Mouse (Mus musculus): Measurements from ENCODE around the gene Abca14.
"Not testable (repeated sequence)": the region's sequence is repeated elsewhere in the genome, so short reads cannot be mapped to it uniquely, and the experiment has no call there.

Abca14 gene

DNA sequence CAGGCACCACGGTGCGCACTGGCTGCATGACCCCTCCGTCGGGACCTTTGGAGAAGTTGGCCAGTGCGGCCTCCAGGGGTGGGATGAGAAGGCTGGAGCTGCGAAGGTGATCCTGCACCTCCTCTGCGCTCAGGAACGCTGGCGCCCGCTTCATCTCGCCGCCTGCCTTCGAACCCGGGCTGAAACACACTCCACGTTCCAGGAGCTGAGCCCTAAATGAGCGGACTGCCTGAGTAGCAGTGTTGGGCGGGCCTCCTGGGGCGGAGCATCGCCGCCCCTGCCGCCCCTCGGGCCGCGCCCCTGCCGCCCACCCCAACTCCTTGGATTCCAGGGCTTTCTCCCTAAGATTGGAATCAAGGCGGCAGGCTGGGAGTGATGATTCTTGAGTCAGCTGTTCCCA, 2.0 kb upstream of the Abca14 start, which contains the start of gene Crym:
Gene Crym, minus strand, starts transcription at position 341 of the 400 bp plus-strand sequence.
- DNase-seq = peak; percentile 41

DNA sequence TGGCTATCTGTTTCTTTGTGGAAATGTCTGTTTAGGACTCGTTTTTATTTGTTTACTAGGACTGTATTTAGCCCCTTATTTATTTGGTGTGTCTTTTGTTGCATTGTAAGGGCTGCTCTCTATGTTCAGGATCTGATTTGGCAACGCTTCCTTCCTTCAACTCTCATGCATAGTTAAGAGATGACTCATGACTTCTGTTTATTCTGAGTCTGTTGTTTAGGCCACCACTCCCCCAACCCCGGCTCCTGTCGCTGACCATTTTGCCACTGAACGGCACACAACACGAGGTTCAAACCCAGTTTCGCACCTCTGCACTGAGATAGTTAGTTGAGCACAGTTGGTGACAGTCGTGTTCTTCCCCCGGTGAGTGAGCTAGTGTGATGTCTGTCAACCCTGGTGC, 2.2 kb downstream of the Abca14 start:
- no peak for DNase-seq

DNA sequence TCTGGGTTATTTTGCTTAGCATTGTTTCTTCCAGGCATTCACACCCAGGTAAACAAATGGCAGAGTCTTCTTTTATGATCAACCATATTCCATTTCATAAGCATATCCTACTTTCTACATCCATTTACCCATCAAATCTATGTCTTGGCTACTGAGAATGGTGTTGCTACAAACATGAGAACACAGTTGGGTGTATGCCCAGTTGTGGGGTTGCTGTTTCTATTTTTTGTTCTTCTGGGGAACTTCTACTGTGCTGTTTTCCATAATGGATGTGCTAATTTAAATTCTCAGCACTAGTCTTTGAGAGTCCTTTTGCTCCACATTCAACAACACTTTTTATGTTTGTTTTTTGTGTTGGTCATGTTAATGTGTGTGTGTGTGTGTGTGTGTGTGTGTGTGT, 24.8 kb downstream of the Abca14 start:
- DNase-seq = peak; percentile 22

DNA sequence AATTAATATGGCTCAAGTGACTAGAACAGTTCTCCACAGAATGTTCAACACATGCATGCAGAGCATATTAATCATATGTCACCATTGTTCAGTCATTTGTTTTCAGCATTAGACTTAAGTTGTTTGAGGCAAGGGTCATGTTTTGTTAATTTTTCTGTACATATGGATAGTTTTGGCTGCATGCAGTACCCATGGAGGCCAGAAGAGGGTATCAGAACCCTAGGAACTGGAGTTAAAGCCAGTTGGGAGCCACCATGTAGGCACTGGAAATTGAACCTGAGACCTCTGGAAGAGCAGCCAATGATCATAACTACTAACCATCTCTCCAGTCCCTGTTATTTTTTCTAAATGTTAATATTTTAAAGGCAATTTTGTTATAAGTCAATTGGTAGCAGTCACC, 37.3 kb downstream of the Abca14 start:
- DNase-seq = no peak

DNA sequence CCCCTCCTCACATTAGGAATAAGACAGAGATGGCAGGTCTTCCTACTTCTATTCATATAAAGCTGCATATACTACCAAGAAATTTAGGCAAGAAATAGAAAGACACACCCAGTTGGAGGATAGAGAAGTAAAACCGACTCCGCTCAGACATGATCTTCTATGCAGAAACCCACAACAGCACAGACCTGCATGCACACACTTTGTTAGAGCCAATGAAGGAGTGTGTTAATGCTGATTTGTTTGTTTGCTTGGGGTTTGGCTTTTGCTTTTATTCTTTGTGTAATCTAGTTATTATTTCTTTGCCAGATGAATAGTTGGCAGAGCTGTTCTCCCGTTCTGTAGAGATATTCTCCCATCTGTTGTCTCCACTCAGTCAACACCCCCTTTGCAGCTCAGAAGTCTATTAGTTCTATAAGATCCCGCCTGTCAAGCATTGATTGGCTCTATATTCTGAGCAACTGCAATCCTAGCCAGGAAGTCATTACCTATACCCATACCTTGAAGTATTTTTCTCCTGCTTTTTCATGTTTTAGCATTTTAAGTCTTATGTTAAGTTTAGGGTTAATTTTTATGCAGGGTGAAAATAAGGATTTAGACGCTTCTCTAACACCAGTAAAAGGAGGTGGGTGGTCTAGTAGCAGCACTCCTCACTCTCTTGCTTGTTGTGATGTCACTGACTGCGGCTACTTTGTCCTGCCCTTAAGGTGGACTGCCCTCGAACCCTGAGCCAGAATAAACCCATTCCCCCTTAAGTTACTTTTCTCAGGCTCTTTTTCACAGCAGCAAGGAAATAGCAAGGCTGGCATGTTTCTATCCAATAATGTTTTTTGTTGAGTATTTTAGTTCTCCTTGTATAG, 67.6 kb downstream of the Abca14 start:
- DNase-seq = no peak

DNA sequence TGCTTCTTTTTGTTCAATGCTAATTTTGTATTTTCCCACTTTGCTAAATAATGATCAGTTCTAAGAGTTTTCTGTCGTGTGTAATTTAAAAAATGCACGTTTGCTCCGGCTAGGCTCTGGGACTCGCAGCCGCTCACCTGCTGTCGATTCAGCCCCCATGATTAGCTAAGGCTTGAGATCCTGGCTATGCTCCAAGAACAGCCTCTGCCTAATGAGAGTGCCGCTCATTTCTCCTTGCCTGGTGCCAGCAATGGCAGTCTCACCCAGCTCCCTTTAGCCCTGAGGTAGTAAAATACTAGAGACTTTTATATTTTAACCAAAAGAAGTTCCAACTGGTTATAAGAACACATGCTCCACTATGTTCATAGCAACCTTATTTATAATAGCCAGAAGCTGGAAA, 68.3 kb downstream of the Abca14 start:
- no peak for DNase-seq

DNA sequence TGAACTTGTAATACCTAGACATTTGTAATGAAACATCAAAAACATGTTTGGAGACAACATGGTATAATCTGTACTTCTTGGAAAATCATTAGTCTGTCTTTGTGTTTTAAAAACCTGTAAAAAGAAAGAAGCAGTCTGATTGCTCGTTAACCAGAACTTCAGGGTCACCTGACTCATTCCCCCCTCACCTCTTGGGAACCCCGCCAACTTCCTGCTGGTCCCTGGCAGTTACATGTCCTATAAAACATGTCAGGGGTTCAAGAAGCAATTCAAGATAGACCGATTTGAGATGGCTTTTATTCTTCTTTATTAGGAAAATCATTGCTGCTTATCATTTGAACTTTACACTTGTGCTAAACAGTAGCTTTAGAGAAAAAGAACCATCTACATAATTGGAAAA, 81.5 kb downstream of the Abca14 start:
- DNase-seq = no peak

DNA sequence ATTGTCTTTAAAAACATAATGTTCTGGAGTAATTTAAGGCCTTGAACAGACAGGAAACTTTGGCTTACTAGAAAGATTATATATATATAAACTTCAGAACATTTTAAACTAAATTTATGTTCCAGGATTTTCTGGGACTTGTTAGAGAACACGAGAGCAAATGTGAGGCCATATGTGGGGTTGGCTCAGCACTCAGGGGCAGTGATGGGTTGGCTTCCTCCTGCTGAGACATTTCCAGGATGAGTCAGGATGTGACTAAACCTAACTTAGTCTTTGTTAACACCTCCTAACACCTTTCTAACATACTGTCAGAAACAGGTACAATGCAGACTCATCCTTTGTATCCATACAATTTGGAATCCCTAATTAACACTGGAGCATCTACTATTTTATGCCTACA, 112.3 kb downstream of the Abca14 start:
- DNase-seq = peak; percentile 41

DNA sequence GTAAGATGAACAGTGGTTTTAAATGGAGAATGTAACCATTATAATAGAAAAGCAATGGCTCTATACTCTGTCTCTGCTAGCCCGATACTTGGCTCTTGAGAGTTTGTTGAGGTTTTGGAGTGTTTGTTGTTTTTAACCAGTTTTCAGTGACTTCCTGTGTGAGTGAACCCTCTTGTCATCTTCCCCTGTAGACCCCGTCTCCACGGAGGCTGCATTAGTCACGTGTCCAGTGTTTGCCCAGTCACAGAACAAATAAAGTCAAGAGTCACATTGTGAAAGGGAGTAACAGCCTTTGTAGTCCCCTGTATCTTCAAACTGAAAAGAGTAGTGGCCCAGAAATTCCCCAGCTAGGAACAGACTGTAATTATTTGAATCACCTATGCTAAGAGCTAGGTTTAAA, 119.2 kb downstream of the Abca14 start:
- DNase-seq = no peak

DNA sequence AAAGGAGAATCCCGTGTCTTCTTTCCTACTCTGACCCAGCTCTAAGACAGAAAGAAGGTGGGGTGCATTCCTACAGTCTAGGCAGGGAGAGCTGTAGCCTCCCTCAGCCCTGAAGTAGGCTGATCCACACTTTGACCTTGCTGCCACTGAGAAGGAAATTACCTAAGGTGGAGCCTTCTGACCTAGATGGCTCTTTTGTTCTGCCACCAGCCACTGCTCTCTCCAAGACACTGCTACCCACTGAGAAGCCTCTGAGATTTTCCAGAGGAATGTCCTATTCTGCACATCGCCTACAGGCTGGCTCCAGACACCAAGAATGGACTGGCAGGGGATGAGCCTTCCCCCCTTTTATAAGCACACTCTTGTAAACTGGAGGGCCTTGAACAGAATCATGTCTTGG, 122.2 kb downstream of the Abca14 start:
- DNase-seq = not testable (repeated sequence)

DNA sequence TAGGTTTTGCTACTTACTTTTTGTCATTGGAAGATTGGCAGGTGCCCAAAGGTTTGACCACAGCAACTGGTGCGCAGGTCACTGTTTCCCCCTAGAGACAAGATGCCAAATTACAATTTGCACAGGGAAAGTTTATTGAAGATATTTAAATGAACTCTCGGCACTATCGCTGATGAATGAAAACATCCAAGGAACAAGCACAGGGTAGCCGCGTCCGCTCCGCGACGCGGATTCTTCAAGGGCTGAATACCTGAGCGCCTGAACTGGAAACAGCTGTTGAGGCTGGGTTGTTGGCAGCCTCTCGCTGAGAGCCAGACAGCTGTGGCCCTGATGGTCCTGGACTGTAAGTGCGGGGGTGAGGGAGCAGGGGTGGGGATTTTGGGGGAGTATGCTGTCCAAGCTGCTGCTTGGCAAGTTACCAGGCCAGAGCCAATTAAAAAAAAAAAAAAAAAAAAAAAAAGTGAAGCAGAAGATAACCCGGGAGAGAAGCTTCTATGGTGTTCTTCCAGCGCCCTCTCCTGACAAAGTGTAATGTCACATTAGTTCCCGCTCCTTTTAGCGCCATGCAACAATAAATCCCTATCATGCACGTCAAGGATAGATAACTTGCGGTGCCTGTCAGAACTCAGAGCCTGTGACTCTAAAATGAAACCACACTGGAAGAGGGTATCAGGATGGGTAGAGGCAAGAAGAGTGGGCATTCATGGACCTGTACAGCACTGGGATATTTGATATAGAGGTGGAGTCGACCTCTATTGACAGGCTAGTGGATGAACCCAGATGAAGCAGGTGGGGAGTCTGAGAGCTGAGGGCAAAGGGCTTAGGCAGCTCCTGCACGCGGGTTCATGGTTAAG, 123.7 kb downstream of the Abca14 start:
- peak; percentile 17 for DNase-seq

DNA sequence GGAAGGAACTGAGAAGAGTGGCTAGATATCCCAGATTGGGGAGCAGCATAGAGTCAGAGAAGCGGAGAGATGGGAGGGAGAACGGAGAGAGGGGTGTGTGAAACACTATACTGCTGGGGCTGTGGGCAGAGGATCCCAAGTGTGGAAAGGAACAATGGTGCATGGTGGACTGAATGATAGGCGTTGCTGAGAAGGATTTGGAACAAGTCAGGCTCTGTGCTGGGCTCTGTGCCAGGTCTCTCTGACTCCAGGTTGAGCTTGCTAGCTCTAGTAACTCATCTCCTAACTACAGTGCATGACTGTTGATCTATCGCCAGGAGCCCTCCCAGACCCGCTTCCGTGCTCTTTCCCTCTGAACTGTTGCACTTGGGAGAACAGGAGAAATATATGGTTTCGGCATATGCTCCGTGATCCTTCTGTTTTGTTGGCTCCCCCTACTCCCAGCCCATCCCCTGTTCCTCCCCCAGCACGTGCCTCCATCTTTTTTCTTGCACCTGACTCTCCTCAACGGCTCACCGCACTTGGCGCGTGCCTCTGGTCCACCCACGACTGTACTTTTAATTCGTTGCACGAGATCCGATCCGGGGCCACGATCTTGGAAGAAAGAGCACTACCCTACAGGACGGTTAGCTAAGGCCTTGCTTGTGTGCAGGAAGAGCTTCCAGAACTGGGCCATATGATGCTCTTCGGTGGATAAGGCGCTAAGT, 124.5 kb downstream of the Abca14 start, which contains the start of gene Abca15:
Gene Abca15, plus strand, starts transcription at position 584 of the 707 bp plus-strand sequence.
- no peak for DNase-seq

DNA sequence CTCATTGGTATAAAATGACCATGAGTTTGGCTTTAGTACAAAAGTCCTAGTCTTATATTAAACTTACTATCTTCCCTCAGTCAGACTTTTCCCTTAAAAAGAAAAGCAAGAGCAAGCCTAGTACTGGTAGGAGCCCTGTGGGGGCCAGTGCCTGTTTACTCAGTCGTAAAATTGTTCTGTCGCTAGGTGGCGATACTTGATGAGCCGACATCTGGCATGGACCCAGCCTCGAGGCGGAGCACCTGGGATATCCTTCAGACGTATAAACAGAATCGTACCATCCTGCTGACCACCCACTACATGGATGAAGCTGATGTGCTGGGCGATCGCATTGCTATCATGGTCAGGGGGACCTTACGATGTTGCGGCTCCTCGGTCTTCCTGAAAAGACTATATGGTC, 157.4 kb downstream of the Abca14 start:
- DNase-seq = no peak

All from right cerebral cortex, postnatal 25 days (tissue).